ENCODE assay signal across 15 mouse cellular contexts in the genomic region with DNA sequence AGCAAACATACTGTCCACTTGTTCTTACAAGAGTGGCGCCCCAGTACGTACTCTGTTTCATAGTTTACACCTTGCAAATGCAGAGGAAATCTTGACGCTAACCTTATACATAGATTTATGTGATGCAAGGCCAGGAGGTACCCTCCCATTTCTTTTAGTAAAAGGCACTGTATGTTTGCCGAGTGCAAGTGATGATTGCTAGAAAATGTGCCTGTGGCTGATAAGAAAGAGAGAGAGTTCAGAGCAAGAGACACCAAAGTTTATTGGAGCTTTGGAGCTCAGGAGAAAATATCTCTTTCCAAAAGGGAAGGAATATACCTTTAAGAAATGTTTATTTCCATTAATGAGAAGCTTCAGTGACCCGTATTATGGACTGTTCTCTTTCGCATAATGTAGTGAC.
"Had no signal": no experiment of that assay in that cellular context is flagged by ENCODE, and none has a peak within 500 bp of the region (broad histone marks: within the 10 kb centered on the region; RNA-seq: fewer than 3 reads in every experiment).

No protein-coding gene starts in this region.

- H3K36me3 ChIP-seq: limb, embryonic 12.5 days; lung, embryonic 15.5 days; midbrain, embryonic 10.5 days had no signal

- H3K4me2 ChIP-seq: limb, embryonic 12.5 days; lung, embryonic 15.5 days had no signal

- H3K4me1 ChIP-seq: limb, embryonic 12.5 days; lung, embryonic 15.5 days; midbrain, embryonic 10.5 days had no signal

- H3K27me3 ChIP-seq: limb, embryonic 12.5 days; lung, embryonic 15.5 days had no signal

- DNase-seq: kidney, adult 8-10 months; kidney, postnatal 36 days; layer of hippocampus, adult 9-11 months; layer of hippocampus, postnatal 36 days; lung, postnatal 14 days; midbrain, embryonic 14.5 days; spleen, adult 18-20 months; thymus, adult 18-20 months; thymus, postnatal 14 days had no signal

- H3K9ac ChIP-seq: limb, embryonic 12.5 days; lung, embryonic 15.5 days had no signal

- H3K27ac ChIP-seq: kidney, postnatal 0 days; limb, embryonic 12.5 days; lung, embryonic 15.5 days; macrophage; midbrain, embryonic 10.5 days had no signal

- H3K4me3 ChIP-seq: limb, embryonic 12.5 days; lung, embryonic 15.5 days; midbrain, embryonic 10.5 days; myocyte had no signal

- H3K9me3 ChIP-seq: limb, embryonic 12.5 days; lung, embryonic 15.5 days; midbrain, embryonic 10.5 days had no signal
